Mouse (Mus musculus): ENCODE measurements around the gene Arhgap45. TPM values are rescaled to one million over a fixed set of nuclear protein-coding genes. Genes with fewer than 3 reads are reported as not detected.

Arhgap45 gene
- polyA plus RNA-seq, 1 experiment from 2014 or later: 5.1 TPM

DNA sequence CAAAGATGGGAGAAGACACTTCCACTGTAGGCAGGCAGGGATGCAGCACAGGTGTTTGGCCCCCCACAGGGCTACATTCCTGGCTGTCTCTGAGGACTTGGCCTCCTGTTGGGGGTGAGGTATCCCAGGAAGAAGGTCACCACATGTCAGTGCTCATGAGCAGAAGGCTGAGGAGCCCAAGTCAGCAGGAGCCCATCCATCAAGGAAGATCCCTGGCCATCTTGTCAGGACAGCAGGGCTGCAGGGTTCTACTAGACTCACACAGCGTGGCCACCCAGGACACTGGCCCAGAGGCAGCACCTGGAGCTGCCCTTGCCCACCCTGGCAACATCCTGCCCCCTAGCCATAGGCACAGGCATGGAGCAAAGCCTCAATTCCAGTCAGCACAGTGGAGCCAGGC, 59.5 kb downstream of the Arhgap45 start:
- Histone ChIP-seq H3K36me3 (ENCODE audit: control insufficient read depth, insufficient read depth, low read length) (peaks cover 3% of the 10 kb centered on the region), H3K27me3 (ENCODE audit: control insufficient read depth, insufficient read depth, low read length) (no peaks in the 10 kb centered on the region), H3K9ac (replicated peaks; ENCODE audit: low read depth, low read length) (no peak overlapping the region), H3K4me2 (replicated peaks; ENCODE audit: low read depth, low read length) (no peak overlapping the region), H3K27ac (ENCODE audit: low read length) (no peak overlapping the region), H3K4me1 (ENCODE audit: control insufficient read depth, insufficient read depth, low read length) (peaks cover 11% of the 10 kb centered on the region), H3K4me3 (ENCODE audit: low read depth, low read length) (no peak overlapping the region), H3K9me3 (ENCODE audit: control insufficient read depth, low read depth, low read length) (no peaks in the 10 kb centered on the region)
- ATAC-seq (ENCODE audit: insufficient number of reproducible peaks, insufficient read depth, low FRiP score, low read depth): no peak
- 54% methylated on average over 1 of the region's 1 CpGs for WGBS

DNA sequence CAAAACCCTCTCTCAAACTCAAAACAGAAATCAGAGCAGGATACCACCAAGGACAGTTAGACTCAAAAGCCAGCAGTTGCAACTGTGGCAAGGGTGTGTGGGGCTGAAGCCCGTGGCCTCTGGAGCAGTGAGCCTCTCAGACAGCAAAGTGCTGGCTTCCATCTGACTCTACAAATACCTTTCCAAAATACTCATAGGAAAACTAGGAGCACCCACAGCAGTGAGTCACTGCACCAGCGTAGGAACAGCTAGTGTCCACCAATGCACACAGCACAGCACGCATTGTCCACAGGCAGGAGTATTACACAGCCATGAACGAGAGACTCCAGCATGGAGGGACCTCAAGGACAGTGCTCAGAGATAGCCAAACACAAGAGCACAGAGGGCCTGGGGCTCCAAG, 59.9 kb downstream of the Arhgap45 start:
- Histone ChIP-seq H3K4me3 (ENCODE audit: low read depth, low read length) (no peak overlapping the region), H3K27ac (ENCODE audit: low read length) (no peak overlapping the region), H3K4me1 (ENCODE audit: control insufficient read depth, insufficient read depth, low read length) (peaks cover 9% of the 10 kb centered on the region), H3K36me3 (ENCODE audit: control insufficient read depth, insufficient read depth, low read length) (peaks cover 7% of the 10 kb centered on the region), H3K9ac (replicated peaks; ENCODE audit: low read depth, low read length) (no peak overlapping the region), H3K9me3 (ENCODE audit: control insufficient read depth, low read depth, low read length) (no peaks in the 10 kb centered on the region), H3K27me3 (ENCODE audit: control insufficient read depth, insufficient read depth, low read length) (no peaks in the 10 kb centered on the region), H3K4me2 (replicated peaks; ENCODE audit: low read depth, low read length) (no peak overlapping the region)
- WGBS: 95% methylated on average over 4 of the region's 4 CpGs
- ATAC-seq (ENCODE audit: insufficient number of reproducible peaks, insufficient read depth, low FRiP score, low read depth): no peak

DNA sequence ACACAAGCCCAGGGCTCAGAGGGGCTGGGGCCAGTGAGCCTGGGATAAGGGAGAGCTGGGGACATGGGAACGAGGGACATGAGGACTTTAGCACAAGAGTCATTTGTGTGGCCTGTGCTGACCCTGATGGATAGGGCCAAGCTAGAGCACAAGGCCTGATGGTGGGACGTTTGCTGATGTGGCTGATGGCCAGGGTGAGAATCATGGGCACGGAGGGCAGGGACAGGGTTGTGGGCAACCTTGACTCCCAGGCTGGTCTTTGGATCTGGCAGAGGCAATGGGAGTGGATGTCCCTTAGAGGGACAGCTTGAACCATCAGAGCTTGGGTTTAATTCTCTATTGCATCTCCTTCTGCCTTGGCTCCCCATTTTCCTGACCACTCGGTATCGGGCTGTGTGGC, 60.9 kb downstream of the Arhgap45 start:
- H3K4me2 ChIP-seq (replicated peaks; ENCODE audit: low read depth, low read length): no peak overlapping the region
- H3K27me3 ChIP-seq (ENCODE audit: control insufficient read depth, insufficient read depth, low read length): no peaks in the 10 kb centered on the region
- peaks cover 16% of the 10 kb centered on the region for H3K36me3 ChIP-seq (ENCODE audit: control insufficient read depth, insufficient read depth, low read length)
- no peak overlapping the region for H3K4me3 ChIP-seq (ENCODE audit: low read depth, low read length)
- H3K27ac ChIP-seq (ENCODE audit: low read length): no peak overlapping the region
- no peak overlapping the region for H3K9ac ChIP-seq (replicated peaks; ENCODE audit: low read depth, low read length)
- 86% methylated on average over 5 of the region's 5 CpGs for WGBS
- H3K9me3 ChIP-seq (ENCODE audit: control insufficient read depth, low read depth, low read length): no peaks in the 10 kb centered on the region
- no peak for ATAC-seq (ENCODE audit: insufficient number of reproducible peaks, insufficient read depth, low FRiP score, low read depth)
- 0 out of 2 replicates have a peak, but pooled peaks cover 3% of the 10 kb centered on the region for H3K4me1 ChIP-seq (ENCODE audit: control insufficient read depth, insufficient read depth, low read length)

DNA sequence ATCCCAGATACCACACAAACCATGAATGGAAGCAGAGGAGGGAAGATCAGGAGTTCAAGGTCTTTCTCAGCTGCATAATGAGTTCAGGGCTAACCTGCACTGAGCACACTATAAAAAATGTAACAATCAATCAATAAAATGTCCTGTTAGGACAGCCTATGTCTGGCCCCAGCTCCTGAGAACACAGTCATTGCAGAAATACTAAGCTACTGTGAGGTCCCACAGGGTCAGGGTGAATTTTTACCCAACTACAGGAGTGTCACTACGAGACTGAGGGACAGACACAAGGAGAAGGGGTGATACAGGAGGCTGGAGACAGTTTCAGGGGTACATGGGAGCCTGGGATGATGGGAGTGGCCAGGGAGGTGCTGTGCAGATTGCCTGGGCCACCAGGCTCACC, 61.9 kb downstream of the Arhgap45 start:
- Histone ChIP-seq H3K36me3 (ENCODE audit: control insufficient read depth, insufficient read depth, low read length) (peaks cover 18% of the 10 kb centered on the region), H3K9ac (replicated peaks; ENCODE audit: low read depth, low read length) (no peak overlapping the region), H3K27me3 (ENCODE audit: control insufficient read depth, insufficient read depth, low read length) (no peaks in the 10 kb centered on the region), H3K4me1 (ENCODE audit: control insufficient read depth, insufficient read depth, low read length) (0 out of 2 replicates have a peak, but pooled peaks cover 3% of the 10 kb centered on the region), H3K9me3 (ENCODE audit: control insufficient read depth, low read depth, low read length) (no peaks in the 10 kb centered on the region), H3K4me2 (replicated peaks; ENCODE audit: low read depth, low read length) (no peak overlapping the region), H3K4me3 (ENCODE audit: low read depth, low read length) (no peak overlapping the region), H3K27ac (ENCODE audit: low read length) (no peak overlapping the region)
- WGBS: 77% methylated on average over 1 of the region's 1 CpGs
- no peak for ATAC-seq (ENCODE audit: insufficient number of reproducible peaks, insufficient read depth, low FRiP score, low read depth)

DNA sequence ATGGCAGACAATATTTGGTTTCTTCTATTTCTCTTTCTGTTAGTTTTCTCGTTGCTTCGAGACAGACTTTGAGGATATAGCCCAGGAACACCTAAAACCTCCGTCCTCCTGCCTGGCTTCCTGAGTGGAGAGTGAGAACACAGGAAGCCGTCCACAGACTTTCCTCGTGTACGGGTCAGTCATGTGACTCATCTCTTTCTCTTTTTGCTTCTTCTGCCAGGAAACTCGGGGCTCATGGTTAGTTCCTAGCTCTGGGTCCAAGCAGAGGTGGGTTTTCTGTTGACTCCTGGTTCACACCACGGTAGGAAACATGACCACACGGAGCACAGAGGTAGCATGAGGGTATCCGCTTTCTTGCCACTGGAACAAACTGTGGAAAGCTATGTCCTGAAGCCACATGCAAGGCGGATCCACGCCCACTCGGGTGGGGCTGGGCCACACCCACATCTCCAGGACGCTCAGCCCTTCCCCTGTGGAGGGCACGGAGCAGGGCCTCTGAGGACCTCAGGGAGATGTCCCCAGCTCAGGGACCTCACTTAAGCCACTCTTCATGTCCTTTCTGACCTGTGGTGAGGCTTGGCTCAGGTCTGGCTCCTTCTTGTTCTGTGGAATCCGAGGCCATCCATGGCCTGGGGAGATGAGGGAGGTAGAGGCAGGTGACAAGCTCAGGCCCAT, 64.1 kb downstream of the Arhgap45 start:
- Histone ChIP-seq H3K27me3 (ENCODE audit: control insufficient read depth, insufficient read depth, low read length) (no peaks in the 10 kb centered on the region), H3K4me2 (replicated peaks; ENCODE audit: low read depth, low read length) (no peak overlapping the region), H3K4me3 (ENCODE audit: low read depth, low read length) (no peak overlapping the region), H3K27ac (ENCODE audit: low read length) (no peak overlapping the region), H3K9me3 (ENCODE audit: control insufficient read depth, low read depth, low read length) (no peaks in the 10 kb centered on the region), H3K4me1 (ENCODE audit: control insufficient read depth, insufficient read depth, low read length) (no peaks in the 10 kb centered on the region; the same call in 1 of the 2 replicates), H3K36me3 (ENCODE audit: control insufficient read depth, insufficient read depth, low read length) (peaks cover 22% of the 10 kb centered on the region), H3K9ac (replicated peaks; ENCODE audit: low read depth, low read length) (no peak overlapping the region)
- ATAC-seq (ENCODE audit: insufficient number of reproducible peaks, insufficient read depth, low FRiP score, low read depth): peak; percentile 50
- WGBS: 78% methylated on average over 16 of the region's 16 CpGs

Other genes starting within 250 kb of the Arhgap45 start
- 72.1 and 77.3 TPM in 2 replicates for gene Rnf126, start 249.7 kb upstream of the Arhgap45 start, polyA plus RNA-seq (2014; fragmentation: Nextera tagmentation; extraction: Ambion mirVana)
- 8.7 and 9.0 TPM in 2 replicates for gene Fstl3, start 239.4 kb upstream of the Arhgap45 start, polyA plus RNA-seq (2014; fragmentation: Nextera tagmentation; extraction: Ambion mirVana)
- not detected in 2 replicates for gene Prss57, start 225.7 kb upstream of the Arhgap45 start, polyA plus RNA-seq (2014; fragmentation: Nextera tagmentation; extraction: Ambion mirVana)
- 67.0 and 78.0 TPM in 2 replicates for gene Palm, start 223.1 kb upstream of the Arhgap45 start, polyA plus RNA-seq (2014; fragmentation: Nextera tagmentation; extraction: Ambion mirVana)
- gene Misp, start 195.7 kb upstream of the Arhgap45 start, polyA plus RNA-seq (2014; fragmentation: Nextera tagmentation; extraction: Ambion mirVana): 27.6 and 33.1 TPM in 2 replicates
- gene Ptbp1, start 162.2 kb upstream of the Arhgap45 start, polyA plus RNA-seq (2014; fragmentation: Nextera tagmentation; extraction: Ambion mirVana): 237 and 275 TPM in 2 replicates
- gene Prtn3, start 142.2 kb upstream of the Arhgap45 start, polyA plus RNA-seq (2014; fragmentation: Nextera tagmentation; extraction: Ambion mirVana): 2.9 and 5.6 TPM in 2 replicates
- 41.3 and 51.7 TPM in 2 replicates for gene Plppr3, start 142.0 kb upstream of the Arhgap45 start, polyA plus RNA-seq (2014; fragmentation: Nextera tagmentation; extraction: Ambion mirVana)
- gene Elane, start 130.4 kb upstream of the Arhgap45 start, polyA plus RNA-seq (2014; fragmentation: Nextera tagmentation; extraction: Ambion mirVana): 0.88 and 3.3 TPM in 2 replicates
- not detected in 2 replicates for gene Cfd, start 125.8 kb upstream of the Arhgap45 start, polyA plus RNA-seq (2014; fragmentation: Nextera tagmentation; extraction: Ambion mirVana)
- 43.4 and 46.4 TPM in 2 replicates for gene Med16, start 107.7 kb upstream of the Arhgap45 start, polyA plus RNA-seq (2014; fragmentation: Nextera tagmentation; extraction: Ambion mirVana)
- 5.3 TPM in 1 of 2 replicates, not detected in the other for gene Gm26602, start 105.8 kb upstream of the Arhgap45 start, polyA plus RNA-seq (2014; fragmentation: Nextera tagmentation; extraction: Ambion mirVana)
- 0.81 and 1.0 TPM in 2 replicates for gene Kiss1r, start 99.7 kb upstream of the Arhgap45 start, polyA plus RNA-seq (2014; fragmentation: Nextera tagmentation; extraction: Ambion mirVana)
- 143 and 151 TPM in 2 replicates for gene R3hdm4, start 95.4 kb upstream of the Arhgap45 start, polyA plus RNA-seq (2014; fragmentation: Nextera tagmentation; extraction: Ambion mirVana)
- gene Arid3a, start 89.6 kb upstream of the Arhgap45 start, polyA plus RNA-seq (2014; fragmentation: Nextera tagmentation; extraction: Ambion mirVana): 12.7 and 14.0 TPM in 2 replicates
- gene Wdr18, start 56.5 kb upstream of the Arhgap45 start, polyA plus RNA-seq (2014; fragmentation: Nextera tagmentation; extraction: Ambion mirVana): 97.2 and 107 TPM in 2 replicates
- 0.32 and 0.36 TPM in 2 replicates for gene Grin3b, start 45.9 kb upstream of the Arhgap45 start, polyA plus RNA-seq (2014; fragmentation: Nextera tagmentation; extraction: Ambion mirVana)
- gene Tmem259, start 32.3 kb upstream of the Arhgap45 start, polyA plus RNA-seq (2014; fragmentation: Nextera tagmentation; extraction: Ambion mirVana): 15.6 and 16.7 TPM in 2 replicates
- 397 and 424 TPM in 2 replicates for gene Cnn2, start 28.1 kb upstream of the Arhgap45 start, polyA plus RNA-seq (2014; fragmentation: Nextera tagmentation; extraction: Ambion mirVana)
- 3.2 and 3.6 TPM in 2 replicates for gene Abca7, start 20.2 kb upstream of the Arhgap45 start, polyA plus RNA-seq (2014; fragmentation: Nextera tagmentation; extraction: Ambion mirVana)
- gene Polr2e, start 23.1 kb downstream of the Arhgap45 start, polyA plus RNA-seq (2014; fragmentation: Nextera tagmentation; extraction: Ambion mirVana): 220 TPM in 2 replicates
- gene Gpx4, start 30.5 kb downstream of the Arhgap45 start, polyA plus RNA-seq (2014; fragmentation: Nextera tagmentation; extraction: Ambion mirVana): 434 and 466 TPM in 2 replicates
- gene Sbno2, start 88.9 kb downstream of the Arhgap45 start, polyA plus RNA-seq (2014; fragmentation: Nextera tagmentation; extraction: Ambion mirVana): 13.2 and 15.7 TPM in 2 replicates
- gene Stk11, start 99.2 kb downstream of the Arhgap45 start, polyA plus RNA-seq (2014; fragmentation: Nextera tagmentation; extraction: Ambion mirVana): 25.2 and 25.9 TPM in 2 replicates
- gene Atp5d, start 122.0 kb downstream of the Arhgap45 start, polyA plus RNA-seq (2014; fragmentation: Nextera tagmentation; extraction: Ambion mirVana): 481 and 531 TPM in 2 replicates
- 7.5 and 10.1 TPM in 2 replicates for gene Cbarp, start 124.2 kb downstream of the Arhgap45 start, polyA plus RNA-seq (2014; fragmentation: Nextera tagmentation; extraction: Ambion mirVana)
- 29.3 and 32.1 TPM in 2 replicates for gene Midn, start 131.6 kb downstream of the Arhgap45 start, polyA plus RNA-seq (2014; fragmentation: Nextera tagmentation; extraction: Ambion mirVana)
- gene Cirbp, start 149.3 kb downstream of the Arhgap45 start, polyA plus RNA-seq (2014; fragmentation: Nextera tagmentation; extraction: Ambion mirVana): 92.7 and 105 TPM in 2 replicates
- 12.5 and 13.9 TPM in 2 replicates for gene 1600002K03Rik, start 156.3 kb downstream of the Arhgap45 start, polyA plus RNA-seq (2014; fragmentation: Nextera tagmentation; extraction: Ambion mirVana)
- gene Efna2, start 162.8 kb downstream of the Arhgap45 start, polyA plus RNA-seq (2014; fragmentation: Nextera tagmentation; extraction: Ambion mirVana): 12.2 and 12.5 TPM in 2 replicates
- 59.7 and 65.6 TPM in 2 replicates for gene Mum1, start 209.8 kb downstream of the Arhgap45 start, polyA plus RNA-seq (2014; fragmentation: Nextera tagmentation; extraction: Ambion mirVana)
- 337 and 355 TPM in 2 replicates for gene Ndufs7, start 232.5 kb downstream of the Arhgap45 start, polyA plus RNA-seq (2014; fragmentation: Nextera tagmentation; extraction: Ambion mirVana)
- 32.1 and 49.3 TPM in 2 replicates for gene Gamt, start 244.4 kb downstream of the Arhgap45 start, polyA plus RNA-seq (2014; fragmentation: Nextera tagmentation; extraction: Ambion mirVana)
- gene Dazap1, start 244.8 kb downstream of the Arhgap45 start, polyA plus RNA-seq (2014; fragmentation: Nextera tagmentation; extraction: Ambion mirVana): 48.6 and 51.3 TPM in 2 replicates

Measured in stomach, embryonic 14.5 days (tissue).